Mouse (Mus musculus) inflammation-experienced regulatory T-cells, adult 6 months (primary cell): ENCODE measurements around the gene Pcdh18. TPM values are rescaled to one million over a fixed set of nuclear protein-coding genes. Genes with fewer than 3 reads are reported as not detected.

Experiments
- ATAC-seq: one replicate; pipeline ENCODE4 v1.8.0; 2017
- polyA plus RNA-seq, 3 experiments: library from polyadenylated mRNA; unstranded; fragments of 100-300 nt; shearing (Covaris generic); gene quantifications; one replicate each; pipeline ENCODE4 v1.2.1; 2017

Gene Pcdh18
- not detected for polyA plus RNA-seq

GRCm38 (mm10) chr3:49756870-49757625, at the start of gene Pcdh18:
Gene Pcdh18 (minus strand): TSS chr3:49757325.
- no peak for ATAC-seq

GRCm38 (mm10) chr3:49806823-49807222, 49.7 kb upstream of the Pcdh18 start:
- ATAC-seq: no peak

GRCm38 (mm10) chr3:49805511-49805910, 48.4 kb upstream of the Pcdh18 start:
- no peak for ATAC-seq

GRCm38 (mm10) chr3:49788296-49788695, 31.2 kb upstream of the Pcdh18 start:
- no peak for ATAC-seq

- no peak for ATAC-seq
Measured at GRCm38 (mm10) chr3:49787719-49788118, 30.6 kb upstream of the Pcdh18 start.

GRCm38 (mm10) chr3:49768992-49769738, 12.0 kb upstream of the Pcdh18 start:
- ATAC-seq: no peak

GRCm38 (mm10) chr3:49762711-49763110, 5.6 kb upstream of the Pcdh18 start:
- ATAC-seq: no peak

GRCm38 (mm10) chr3:49761971-49762370, 4.8 kb upstream of the Pcdh18 start:
- no peak for ATAC-seq

GRCm38 (mm10) chr3:49757626-49758019, 498 bp upstream of the Pcdh18 start:
- no peak for ATAC-seq

- ATAC-seq: no peak
Measured at GRCm38 (mm10) chr3:49755986-49756845, 909 bp downstream of the Pcdh18 start.

GRCm38 (mm10) chr3:49752766-49753165, 4.4 kb downstream of the Pcdh18 start:
- no peak for ATAC-seq

- ATAC-seq: no peak
Measured at GRCm38 (mm10) chr3:49749491-49750284, 7.4 kb downstream of the Pcdh18 start.

- ATAC-seq: no peak
Measured at GRCm38 (mm10) chr3:49748054-49748453, 9.1 kb downstream of the Pcdh18 start.

GRCm38 (mm10) chr3:49739061-49739460, 18.1 kb downstream of the Pcdh18 start:
- no peak for ATAC-seq

- no peak for ATAC-seq
Measured at GRCm38 (mm10) chr3:49738531-49738930, 18.6 kb downstream of the Pcdh18 start.

- no peak for ATAC-seq
Measured at GRCm38 (mm10) chr3:49706503-49706902, 50.6 kb downstream of the Pcdh18 start.

- no peak for ATAC-seq
Measured at GRCm38 (mm10) chr3:49699951-49700350, 57.2 kb downstream of the Pcdh18 start.
